Mouse (Mus musculus): ENCODE measurements around the gene Retn.

DNA sequence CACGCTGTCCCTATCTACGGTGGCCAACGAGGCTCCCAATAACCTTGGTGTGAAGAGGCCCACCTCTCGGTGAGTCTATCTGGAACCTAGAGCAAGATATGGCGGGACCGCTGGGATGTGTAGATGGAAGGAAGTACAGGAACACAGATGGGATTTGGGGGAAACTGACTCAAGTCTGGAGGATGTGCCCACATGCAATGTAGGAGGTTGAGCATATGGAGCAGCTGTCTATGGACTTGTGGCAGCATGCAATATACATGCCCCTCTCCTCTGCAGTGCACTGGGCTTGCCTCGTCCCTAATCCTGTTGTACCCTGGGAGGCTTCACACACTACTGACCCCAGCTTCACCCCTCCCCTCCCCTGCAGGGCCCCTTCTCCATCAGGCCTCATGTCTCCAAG, 47.7 kb upstream of the Retn start:
- TF ChIP-seq CTCF (IDR thresholded peaks at IDR 0.05; ENCODE audit: borderline replicate concordance, insufficient read depth, low read depth, low read length) (no peak), POLR2A (IDR thresholded peaks at IDR 0.05; ENCODE audit: borderline replicate concordance, insufficient read depth, low read length) (no peak)
